Mouse (Mus musculus): ENCODE results near the gene Kcnn3. TPM values are rescaled to one million over a fixed set of nuclear protein-coding genes. Genes with fewer than 3 reads are reported as not detected.
A peak's percentile ranks its signal among the peaks of the same experiment; 100 is the strongest.

Kcnn3 gene
- polyA plus RNA-seq, 1 experiment from 2014 or later = 9.0 TPM

DNA sequence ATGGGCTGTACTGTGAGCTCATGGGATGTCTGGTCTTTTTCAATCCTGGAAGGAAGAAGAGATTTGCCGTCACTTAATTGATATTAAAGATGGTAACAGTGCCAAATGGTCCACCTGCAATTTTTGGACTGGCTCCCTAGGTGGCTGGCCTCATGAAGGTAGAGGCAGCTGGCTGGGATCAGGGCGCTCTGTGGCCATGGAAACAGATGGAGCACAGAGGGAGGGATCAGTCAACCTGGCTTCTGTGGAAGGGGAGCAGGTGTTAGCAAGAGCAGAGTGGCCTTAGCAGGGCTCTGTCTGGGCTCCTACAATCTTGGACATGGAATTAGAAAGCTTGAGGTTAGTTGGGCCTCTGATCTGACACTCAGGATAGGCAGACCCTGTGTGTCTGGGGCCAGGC is 31.9 kb downstream of the Kcnn3 start:
- no peak overlapping the region for H3K4me2 ChIP-seq (ENCODE audit: low read length)
- no peak overlapping the region for H3K9ac ChIP-seq (ENCODE audit: low read depth, low read length)
- no peak overlapping the region for H3K4me3 ChIP-seq (ENCODE audit: low read length)
- H3K36me3 ChIP-seq (ENCODE audit: control insufficient read depth, insufficient read depth, low read length) = no peaks in the 10 kb centered on the region
- ATAC-seq = peak; percentile 60; the same call in 1 of the 2 replicates
- 52% methylated on average over 2 of the region's 2 CpGs for whole genome bisulfite sequencing
- H3K4me1 ChIP-seq (ENCODE audit: control insufficient read depth, insufficient read depth, low read depth, low read length) = peaks cover 5% of the 10 kb centered on the region
- no peaks in the 10 kb centered on the region for H3K9me3 ChIP-seq (ENCODE audit: control insufficient read depth, low read length)
- H3K27ac ChIP-seq (ENCODE audit: low read depth, low read length) = peak overlapping the region; percentile 12; the same call in 1 of the 2 replicates
- H3K27me3 ChIP-seq (replicated peaks; ENCODE audit: control insufficient read depth, insufficient read depth, low read length) = no peaks in the 10 kb centered on the region

DNA sequence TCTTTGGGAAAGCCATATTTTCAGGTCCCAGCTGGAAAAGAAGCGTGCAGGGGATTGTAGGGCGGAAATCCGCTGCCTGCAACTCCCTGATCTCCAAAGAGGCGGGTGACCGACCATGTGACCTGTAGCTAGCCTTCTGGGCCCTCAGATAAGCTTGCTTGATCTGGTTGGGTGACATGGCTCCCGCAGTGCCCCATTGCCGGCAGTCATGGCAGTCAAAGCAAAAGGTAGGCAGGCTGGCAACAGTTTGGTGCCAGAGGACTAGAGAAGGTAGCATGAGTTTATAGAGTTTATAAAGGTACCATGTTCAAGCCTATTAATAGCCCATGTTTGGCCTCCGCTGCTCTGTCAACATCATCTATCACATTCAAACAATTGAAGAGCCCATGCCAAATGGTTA is 33.5 kb downstream of the Kcnn3 start:
- Histone ChIP-seq H3K9ac (ENCODE audit: low read depth, low read length) (no peak overlapping the region), H3K27ac (ENCODE audit: low read depth, low read length) (no peak overlapping the region), H3K4me1 (ENCODE audit: control insufficient read depth, insufficient read depth, low read depth, low read length) (peaks cover 6% of the 10 kb centered on the region), H3K4me3 (ENCODE audit: low read length) (no peak overlapping the region), H3K4me2 (ENCODE audit: low read length) (no peak overlapping the region), H3K27me3 (replicated peaks; ENCODE audit: control insufficient read depth, insufficient read depth, low read length) (no peaks in the 10 kb centered on the region), H3K9me3 (ENCODE audit: control insufficient read depth, low read length) (no peaks in the 10 kb centered on the region), H3K36me3 (ENCODE audit: control insufficient read depth, insufficient read depth, low read length) (no peaks in the 10 kb centered on the region)
- ATAC-seq = no peak
- 82% methylated on average over 8 of the region's 8 CpGs for WGBS

DNA sequence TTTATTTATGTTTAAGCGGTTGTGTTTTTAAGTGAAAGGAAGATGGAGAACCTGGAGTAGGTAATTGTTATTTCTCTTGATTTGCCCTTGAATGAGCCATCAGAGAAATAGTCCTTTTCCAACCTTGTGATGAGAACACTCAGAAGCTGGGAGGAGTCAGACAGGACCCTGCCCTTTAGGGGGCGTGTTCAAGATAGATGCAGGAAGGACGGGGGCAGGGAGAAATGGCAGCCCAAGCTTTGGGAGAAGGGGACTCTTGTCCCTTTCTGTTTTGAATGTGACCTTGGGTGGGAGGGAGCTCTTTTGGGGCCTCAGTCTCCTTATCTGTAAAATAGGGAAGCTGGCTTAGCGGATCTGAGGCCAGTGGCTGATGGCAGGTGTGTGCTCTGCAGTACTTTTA is 34.0 kb downstream of the Kcnn3 start:
- no peak overlapping the region for H3K9ac ChIP-seq (ENCODE audit: low read depth, low read length)
- peaks cover 11% of the 10 kb centered on the region for H3K4me1 ChIP-seq (ENCODE audit: control insufficient read depth, insufficient read depth, low read depth, low read length)
- WGBS = 75% methylated on average over 4 of the region's 4 CpGs
- no peak overlapping the region for H3K4me3 ChIP-seq (ENCODE audit: low read length)
- H3K9me3 ChIP-seq (ENCODE audit: control insufficient read depth, low read length) = no peaks in the 10 kb centered on the region
- no peak overlapping the region for H3K4me2 ChIP-seq (ENCODE audit: low read length)
- H3K36me3 ChIP-seq (ENCODE audit: control insufficient read depth, insufficient read depth, low read length) = no peaks in the 10 kb centered on the region
- H3K27me3 ChIP-seq (replicated peaks; ENCODE audit: control insufficient read depth, insufficient read depth, low read length) = no peaks in the 10 kb centered on the region
- H3K27ac ChIP-seq (ENCODE audit: low read depth, low read length) = no peak overlapping the region
- ATAC-seq = no peak

GRCm38 (mm10) chr3:89554587-89554986 is 34.6 kb downstream of the Kcnn3 start:
- no peaks in the 10 kb centered on the region for H3K36me3 ChIP-seq (ENCODE audit: control insufficient read depth, insufficient read depth, low read length)
- no peaks in the 10 kb centered on the region for H3K27me3 ChIP-seq (replicated peaks; ENCODE audit: control insufficient read depth, insufficient read depth, low read length)
- H3K4me1 ChIP-seq (ENCODE audit: control insufficient read depth, insufficient read depth, low read depth, low read length) = peaks cover 17% of the 10 kb centered on the region
- ATAC-seq = no peak
- H3K9me3 ChIP-seq (ENCODE audit: control insufficient read depth, low read length) = no peaks in the 10 kb centered on the region
- WGBS = 97% methylated on average over 2 of the region's 2 CpGs
- no peak overlapping the region for H3K9ac ChIP-seq (ENCODE audit: low read depth, low read length)
- no peak overlapping the region for H3K4me2 ChIP-seq (ENCODE audit: low read length)
- no peak overlapping the region for H3K4me3 ChIP-seq (ENCODE audit: low read length)
- H3K27ac ChIP-seq (ENCODE audit: low read depth, low read length) = no peak overlapping the region

- H3K36me3 ChIP-seq (ENCODE audit: control insufficient read depth, insufficient read depth, low read length) = no peaks in the 10 kb centered on the region
- no peak overlapping the region for H3K27ac ChIP-seq (ENCODE audit: low read depth, low read length)
- peaks cover 13% of the 10 kb centered on the region for H3K4me1 ChIP-seq (ENCODE audit: control insufficient read depth, insufficient read depth, low read depth, low read length)
- no peak overlapping the region for H3K9ac ChIP-seq (ENCODE audit: low read depth, low read length)
- H3K9me3 ChIP-seq (ENCODE audit: control insufficient read depth, low read length) = no peaks in the 10 kb centered on the region
- WGBS = 80% methylated on average over 5 of the region's 5 CpGs
- ATAC-seq = no peak
- H3K4me2 ChIP-seq (ENCODE audit: low read length) = no peak overlapping the region
- H3K27me3 ChIP-seq (replicated peaks; ENCODE audit: control insufficient read depth, insufficient read depth, low read length) = no peaks in the 10 kb centered on the region
- no peak overlapping the region for H3K4me3 ChIP-seq (ENCODE audit: low read length)
These were observed 37.8 kb downstream of the Kcnn3 start for GRCm38 (mm10) chr3:89557811-89558210.

GRCm38 (mm10) chr3:89558972-89559910 is 39.3 kb downstream of the Kcnn3 start:
- ATAC-seq = peak; percentile 83
- H3K27ac ChIP-seq (ENCODE audit: low read depth, low read length) = peak overlapping the region; percentile 60; the same call in 1 of the 2 replicates
- WGBS = 42% methylated on average over 15 of the region's 15 CpGs

GRCm38 (mm10) chr3:89561386-89561785 is 41.4 kb downstream of the Kcnn3 start:
- Histone ChIP-seq H3K9ac (ENCODE audit: low read depth, low read length) (no peak overlapping the region), H3K27ac (ENCODE audit: low read depth, low read length) (no peak overlapping the region), H3K4me2 (ENCODE audit: low read length) (no peak overlapping the region), H3K4me3 (ENCODE audit: low read length) (no peak overlapping the region), H3K4me1 (ENCODE audit: control insufficient read depth, insufficient read depth, low read depth, low read length) (peaks cover 13% of the 10 kb centered on the region), H3K36me3 (ENCODE audit: control insufficient read depth, insufficient read depth, low read length) (no peaks in the 10 kb centered on the region), H3K27me3 (replicated peaks; ENCODE audit: control insufficient read depth, insufficient read depth, low read length) (no peaks in the 10 kb centered on the region), H3K9me3 (ENCODE audit: control insufficient read depth, low read length) (no peaks in the 10 kb centered on the region)
- 86% methylated on average over 6 of the region's 6 CpGs for WGBS
- ATAC-seq = no peak

More at GRCm38 (mm10) chr3:89558972-89559910, 39.3 kb downstream of the Kcnn3 start:
- H3K4me3 ChIP-seq (ENCODE audit: low read length) = no peak overlapping the region
- no peaks in the 10 kb centered on the region for H3K36me3 ChIP-seq (ENCODE audit: control insufficient read depth, insufficient read depth, low read length)
- no peak overlapping the region for H3K9ac ChIP-seq (ENCODE audit: low read depth, low read length)
- peaks cover 13% of the 10 kb centered on the region for H3K4me1 ChIP-seq (ENCODE audit: control insufficient read depth, insufficient read depth, low read depth, low read length)
- no peak overlapping the region for H3K4me2 ChIP-seq (ENCODE audit: low read length)
- no peaks in the 10 kb centered on the region for H3K9me3 ChIP-seq (ENCODE audit: control insufficient read depth, low read length)
- no peaks in the 10 kb centered on the region for H3K27me3 ChIP-seq (replicated peaks; ENCODE audit: control insufficient read depth, insufficient read depth, low read length)

- no peak for ATAC-seq
These were observed 45.4 kb downstream of the Kcnn3 start for GRCm38 (mm10) chr3:89565371-89565770.

DNA sequence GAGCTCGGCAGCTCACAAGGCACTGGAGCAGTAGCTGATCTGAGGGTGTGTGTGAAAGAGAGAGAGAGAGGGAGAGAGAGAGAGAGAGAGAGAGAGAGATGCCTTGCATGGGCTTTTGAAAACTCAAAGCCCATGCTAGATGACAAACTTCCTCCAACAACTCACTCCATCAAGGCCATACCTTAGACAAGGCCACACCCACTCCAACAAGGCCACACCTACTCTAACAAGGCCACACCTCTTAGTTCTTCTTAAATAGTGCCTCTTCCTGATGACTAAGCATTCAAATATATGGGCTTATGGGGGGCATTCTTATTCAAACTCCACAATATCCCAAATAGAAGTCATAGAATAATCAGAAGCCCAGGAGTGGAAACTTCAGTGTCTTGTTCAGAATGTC is 49.1 kb downstream of the Kcnn3 start:
- H3K27ac ChIP-seq (ENCODE audit: low read depth, low read length) = no peak overlapping the region
- no peaks in the 10 kb centered on the region for H3K36me3 ChIP-seq (ENCODE audit: control insufficient read depth, insufficient read depth, low read length)
- no peaks in the 10 kb centered on the region for H3K27me3 ChIP-seq (replicated peaks; ENCODE audit: control insufficient read depth, insufficient read depth, low read length)
- H3K9ac ChIP-seq (ENCODE audit: low read depth, low read length) = no peak overlapping the region
- H3K4me3 ChIP-seq (ENCODE audit: low read length) = no peak overlapping the region
- no peaks in the 10 kb centered on the region for H3K9me3 ChIP-seq (ENCODE audit: control insufficient read depth, low read length)
- no peak overlapping the region for H3K4me2 ChIP-seq (ENCODE audit: low read length)
- ATAC-seq = no peak
- H3K4me1 ChIP-seq (ENCODE audit: control insufficient read depth, insufficient read depth, low read depth, low read length) = peaks cover 6% of the 10 kb centered on the region
- WGBS = 96% methylated on average over 1 of the region's 1 CpGs

More at GRCm38 (mm10) chr3:89565371-89565770, 45.4 kb downstream of the Kcnn3 start:
- Histone ChIP-seq H3K4me3 (ENCODE audit: low read length) (no peak overlapping the region), H3K27ac (ENCODE audit: low read depth, low read length) (no peak overlapping the region), H3K27me3 (replicated peaks; ENCODE audit: control insufficient read depth, insufficient read depth, low read length) (no peaks in the 10 kb centered on the region), H3K9me3 (ENCODE audit: control insufficient read depth, low read length) (no peaks in the 10 kb centered on the region), H3K36me3 (ENCODE audit: control insufficient read depth, insufficient read depth, low read length) (no peaks in the 10 kb centered on the region), H3K4me1 (ENCODE audit: control insufficient read depth, insufficient read depth, low read depth, low read length) (peaks cover 6% of the 10 kb centered on the region), H3K4me2 (ENCODE audit: low read length) (no peak overlapping the region), H3K9ac (ENCODE audit: low read depth, low read length) (no peak overlapping the region)
- 90% methylated on average over 5 of the region's 5 CpGs for WGBS
